Mouse (Mus musculus) limb, embryonic 11.5 days (tissue): ENCODE results near the gene Slc6a4. TPM values are rescaled to one million over a fixed set of nuclear protein-coding genes. Genes with fewer than 3 reads are reported as not detected.

Experiments used
- ATAC-seq: fragments of 200-750 bp; cut with Nextera tagmentation; 2 replicates; pipeline ENCODE4 v1.8.0; 2017; ENCODE audit warnings: low read depth; ENCODE audit not compliant: insufficient number of reproducible peaks, low FRiP score, low TSS enrichment
- DNase-seq: peaks from one replicate; pipeline ENCODE4 v3.0.0-alpha.2; 2015; ENCODE audit warnings: low spot score
- H3K27ac ChIP-seq: fragments of 300-500 bp; sonication (generic); replicated peaks from 2 replicates; pipeline ENCODE4 v1.5.1; 2014; ENCODE audit warnings: low read depth, mild to moderate bottlenecking, low read length
- H3K27me3 ChIP-seq: fragments of 300-500 bp; sonication (generic); 2 replicates; pipeline ENCODE4 v1.6.1; 2014; ENCODE audit warnings: mild to moderate bottlenecking, low read length, mixed read lengths; ENCODE audit not compliant: control insufficient read depth, insufficient read depth
- H3K36me3 ChIP-seq: fragments of 300-500 bp; sonication (generic); 2 replicates; pipeline ENCODE4 v1.6.1; 2014; ENCODE audit warnings: mild to moderate bottlenecking, low read length, moderate library complexity, mixed read lengths; ENCODE audit not compliant: control insufficient read depth, insufficient read depth
- H3K4me1 ChIP-seq: fragments of 300-500 bp; sonication (generic); 2 replicates; pipeline ENCODE4 v1.6.1; 2014; ENCODE audit warnings: low read length, mixed read lengths; ENCODE audit not compliant: control insufficient read depth, insufficient read depth
- H3K4me2 ChIP-seq: fragments of 300-500 bp; sonication (generic); 2 replicates; pipeline ENCODE4 v1.6.1; 2014; ENCODE audit warnings: low read depth, mild to moderate bottlenecking, moderate library complexity; ENCODE audit not compliant: severe bottlenecking
- H3K4me3 ChIP-seq: fragments of 300-500 bp; sonication (generic); 2 replicates; pipeline ENCODE4 v1.5.1; 2014; ENCODE audit warnings: low read depth, low read length
- H3K9ac ChIP-seq: fragments of 300-500 bp; sonication (generic); 2 replicates; pipeline ENCODE4 v1.6.1; 2014; ENCODE audit warnings: mild to moderate bottlenecking, low read length
- H3K9me3 ChIP-seq: fragments of 300-500 bp; sonication (generic); 2 replicates; pipeline ENCODE4 v1.6.1; 2016; ENCODE audit warnings: low read length; ENCODE audit not compliant: control insufficient read depth
- WGBS: fragments of 180-500 bp; shearing (Covaris S2); extraction: QIAGEN DNeasy Blood & Tissue Kit; methylation state at CpG from one replicate; pipeline ENCODE4 v1.1.7; 2014; 5-methylcytosine and 5-hydroxymethylcytosine counted together
- microRNA counts: library from miRNA; unstranded; fragments of <30 nt; microRNA quantifications from one replicate; lab custom pipeline; 2016
- microRNA-seq: library from miRNA; unstranded; fragments of <30 nt; microRNA quantifications from one replicate; pipeline ENCODE4, GENCODE M21; 2016
- polyA plus RNA-seq: library from polyadenylated mRNA; unstranded; fragments of >200 nt; fragmentation: Nextera tagmentation; extraction: Ambion mirVana; gene quantifications from 2 replicates; pipeline ENCODE4 v1.2.1, GENCODE M21; 2014

The Slc6a4 gene
- polyA plus RNA-seq, 1 experiment from 2014 or later = 0.53 TPM

- ATAC-seq = no peak
- H3K4me2 ChIP-seq = peak overlapping the region; percentile 72
- H3K4me1 ChIP-seq = no peaks in the 10 kb centered on the region
- H3K27me3 ChIP-seq = no peaks in the 10 kb centered on the region
- 5% methylated on average over 16 of the region's 16 CpGs for WGBS
- H3K9ac ChIP-seq = peak overlapping the region; percentile 96
- H3K27ac ChIP-seq = peak overlapping the region; percentile 84
- no peak for DNase-seq
- no peaks in the 10 kb centered on the region for H3K36me3 ChIP-seq
- peak overlapping the region; percentile 90 for H3K4me3 ChIP-seq
- H3K9me3 ChIP-seq = no peaks in the 10 kb centered on the region
Observed at GRCm38 (mm10) chr11:77077792-77078191, 79.4 kb downstream of the Slc6a4 start.

- H3K27me3 ChIP-seq = no peaks in the 10 kb centered on the region
- H3K9me3 ChIP-seq = no peaks in the 10 kb centered on the region
- H3K4me2 ChIP-seq = peak within 1 kb of the TSS; percentile 72
- WGBS = 5% methylated on average over 48 of the region's 48 CpGs
- H3K9ac ChIP-seq = peak within 1 kb of the TSS; percentile 96
- no peaks in the 10 kb centered on the region for H3K36me3 ChIP-seq
- H3K4me3 ChIP-seq = peak within 1 kb of the TSS; percentile 90
- ATAC-seq (peak; percentile 87), DNase-seq (peak; percentile 95)
- no peaks in the 10 kb centered on the region for H3K4me1 ChIP-seq
- peak within 1 kb of the TSS; percentile 84 for H3K27ac ChIP-seq
Observed at GRCm38 (mm10) chr11:77078273-77079134, 80.1 kb downstream of the Slc6a4 start, which contains the start of gene Nsrp1. TSS of gene Nsrp1 (minus strand) at chr11:77078435.

GRCm38 (mm10) chr11:77079361-77079760 lies 81.0 kb downstream of the Slc6a4 start:
- H3K4me3 ChIP-seq = no peak overlapping the region
- H3K4me2 ChIP-seq = no peak overlapping the region
- H3K36me3 ChIP-seq = no peaks in the 10 kb centered on the region
- DNase-seq (no peak), ATAC-seq (no peak)
- no peak overlapping the region for H3K9ac ChIP-seq
- H3K27ac ChIP-seq = no peak overlapping the region
- no peaks in the 10 kb centered on the region for H3K4me1 ChIP-seq
- 94% methylated on average over 1 of the region's 1 CpGs for WGBS
- H3K9me3 ChIP-seq = no peaks in the 10 kb centered on the region
- H3K27me3 ChIP-seq = no peaks in the 10 kb centered on the region

MicroRNA genes within 50 kb of the gene (microRNA counts, 519-probe panel; counts per million panel counts)
- microRNA mmu-miR-423-3p (lab: Ali Mortazavi, UCI) (4,395 counts per million, percentile 67 among the panel's probes with 10 or more counts), microRNA mmu-miR-423-5p (lab: Ali Mortazavi, UCI) (4,203 counts per million, percentile 62 among the panel's probes with 10 or more counts)

Small RNAs within 50 kb of the gene (microRNA-seq; reads per million reads assigned to microRNA genes)
- gene Mir423 = 3,819 reads per million, percentile 87 among the genes with 10 or more reads in this experiment

Other genes starting within 250 kb of the Slc6a4 start
- 32.7 and 33.7 TPM in 2 replicates for gene Gosr1, start 235.0 kb upstream of the Slc6a4 start, polyA plus RNA-seq
- 14.3 and 14.8 TPM in 2 replicates for gene Cpd, start 151.6 kb upstream of the Slc6a4 start, polyA plus RNA-seq
- gene Tmigd1, start 96.4 kb upstream of the Slc6a4 start, polyA plus RNA-seq = not detected in 2 replicates
- 171 and 181 TPM in 2 replicates for gene Blmh, start 73.8 kb upstream of the Slc6a4 start, polyA plus RNA-seq
- 70.9 and 76.3 TPM in 2 replicates for gene Nsrp1, start 79.8 kb downstream of the Slc6a4 start, polyA plus RNA-seq
- 0.31 and 0.37 TPM in 2 replicates for gene Efcab5, start 190.4 kb downstream of the Slc6a4 start, polyA plus RNA-seq
- gene Ssh2, start 217.7 kb downstream of the Slc6a4 start, polyA plus RNA-seq = 9.9 and 11.4 TPM in 2 replicates